Mouse (Mus musculus): ENCODE results near the gene Dars. TPM values are rescaled to one million over a fixed set of nuclear protein-coding genes. Genes with fewer than 3 reads are reported as not detected.

The Dars gene
- polyA plus RNA-seq, 1 experiment from 2014 or later: 164 TPM

DNA sequence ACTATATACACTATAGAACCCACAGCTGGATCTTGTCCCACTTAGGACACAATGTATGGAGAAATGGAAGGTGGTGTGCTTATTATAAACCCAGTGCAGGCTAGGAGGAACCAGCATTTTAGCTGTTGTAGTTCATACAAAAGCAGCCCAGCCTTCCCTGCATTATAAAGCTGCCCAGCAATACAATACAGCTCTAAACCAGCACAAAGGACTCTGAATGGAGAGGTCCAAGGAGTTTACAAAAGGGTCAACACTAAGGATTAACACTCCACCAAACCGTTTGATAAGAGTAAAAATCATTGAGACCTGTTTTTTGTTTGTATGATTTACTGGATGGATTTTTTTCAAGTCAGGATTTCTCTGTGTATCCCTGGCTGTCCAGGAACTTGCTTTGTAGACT lies 10.3 kb downstream of the Dars start:
- 13% methylated on average over 1 of the region's 1 CpGs for WGBS

DNA sequence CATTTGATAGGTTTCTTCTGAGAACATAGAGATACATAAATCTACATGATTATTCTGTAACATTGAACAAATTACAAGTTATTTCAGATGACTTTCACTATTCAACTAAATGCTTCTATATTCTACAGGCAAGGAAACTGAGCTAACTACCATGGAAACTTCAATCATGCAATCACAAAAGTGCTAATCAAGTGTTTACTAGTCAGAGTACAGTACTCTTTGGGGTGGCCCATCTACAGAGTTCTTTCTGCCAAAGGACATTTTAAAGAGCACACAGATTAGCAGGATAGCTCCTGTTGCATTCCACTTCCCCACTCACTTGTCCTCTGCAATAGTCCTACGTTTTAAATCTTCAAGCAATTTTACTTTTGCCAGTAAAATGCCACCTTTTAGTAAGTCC lies 11.5 kb downstream of the Dars start:
- Histone ChIP-seq H3K27me3 (no peaks in the 10 kb centered on the region), H3K4me3 (replicated peaks) (no peak overlapping the region), H3K4me1 (peaks cover 34% of the 10 kb centered on the region), H3K27ac (peak overlapping the region; percentile 59), H3K4me2 (0 out of 2 replicates have a peak overlapping the region, but pooled peaks have one; percentile 8), H3K9ac (no peak overlapping the region), H3K9me3 (no peaks in the 10 kb centered on the region), H3K36me3 (replicated peaks) (peaks cover 9% of the 10 kb centered on the region; the same call in 1 of the 2 replicates)
- peak; percentile 45; the same call in 1 of the 2 replicates for ATAC-seq (ENCODE audit: low FRiP score)
- 14% methylated on average over 1 of the region's 1 CpGs for WGBS

More for the DNA sequence above, 10.3 kb downstream of the Dars start:
- no peak overlapping the region for H3K4me3 ChIP-seq (replicated peaks)
- H3K9me3 ChIP-seq: no peaks in the 10 kb centered on the region
- peaks cover 10% of the 10 kb centered on the region; the same call in 1 of the 2 replicates for H3K36me3 ChIP-seq (replicated peaks)
- H3K4me2 ChIP-seq: no peak overlapping the region
- peaks cover 25% of the 10 kb centered on the region for H3K4me1 ChIP-seq
- 0 out of 2 replicates have a peak overlapping the region, but pooled peaks have one; percentile 50 for H3K27ac ChIP-seq
- no peak overlapping the region for H3K9ac ChIP-seq
- ATAC-seq (ENCODE audit: low FRiP score): no peak
- H3K27me3 ChIP-seq: no peaks in the 10 kb centered on the region

DNA sequence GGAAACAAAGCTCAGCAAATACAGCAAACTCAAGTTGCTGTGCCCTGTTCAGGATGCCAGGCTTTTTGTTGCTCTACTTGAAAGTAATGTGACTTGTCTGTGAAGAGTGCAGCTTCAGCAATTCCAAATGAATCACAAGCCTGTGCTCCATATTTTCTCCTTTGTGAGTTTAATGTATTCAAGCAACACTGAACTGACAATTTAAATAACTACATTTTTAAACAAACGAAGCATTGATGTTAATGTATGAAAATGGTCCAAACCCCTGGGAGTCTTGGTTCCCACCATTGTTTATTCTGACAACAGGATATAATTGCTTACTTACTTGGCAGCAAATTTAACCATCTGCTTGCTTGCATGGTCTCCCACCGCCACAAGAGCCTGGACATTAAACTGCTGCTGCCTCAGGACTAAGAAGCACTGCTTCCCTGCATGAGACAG lies 12.1 kb downstream of the Dars start:
- 14% methylated on average over 2 of the region's 2 CpGs for WGBS
- peak; percentile 91 for ATAC-seq (ENCODE audit: low FRiP score)

DNA sequence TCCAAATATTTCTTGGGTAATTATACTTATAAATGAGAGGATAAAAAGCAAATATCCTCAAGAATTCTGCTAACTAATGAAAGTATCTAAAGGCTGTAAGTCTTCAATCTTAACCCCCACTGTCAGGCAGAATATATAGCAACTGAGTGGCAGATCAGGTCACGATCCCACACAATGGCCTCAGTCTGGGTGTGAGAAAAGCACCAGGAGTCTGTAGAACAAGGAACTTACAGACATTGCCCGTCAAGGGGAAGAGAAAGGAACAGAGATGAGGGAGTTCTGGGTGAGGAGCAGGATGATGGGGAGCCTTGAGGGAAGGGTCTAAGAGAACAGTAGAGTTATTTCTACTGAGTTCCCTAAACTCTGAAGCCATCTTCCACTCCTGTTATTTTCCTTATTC lies 16.2 kb downstream of the Dars start:
- ATAC-seq (ENCODE audit: low FRiP score): no peak
- Histone ChIP-seq H3K36me3 (replicated peaks) (peaks cover 18% of the 10 kb centered on the region), H3K27me3 (no peaks in the 10 kb centered on the region), H3K27ac (peak overlapping the region; percentile 64), H3K9me3 (no peaks in the 10 kb centered on the region), H3K9ac (no peak overlapping the region), H3K4me1 (peaks cover 37% of the 10 kb centered on the region), H3K4me2 (no peak overlapping the region), H3K4me3 (replicated peaks) (no peak overlapping the region)
- 7% methylated on average over 2 of the region's 2 CpGs for WGBS

More for the DNA sequence above, 12.1 kb downstream of the Dars start:
- H3K4me2 ChIP-seq: no peak overlapping the region
- no peaks in the 10 kb centered on the region for H3K9me3 ChIP-seq
- H3K4me3 ChIP-seq (replicated peaks): no peak overlapping the region
- H3K36me3 ChIP-seq (replicated peaks): peaks cover 7% of the 10 kb centered on the region; the same call in 1 of the 2 replicates
- no peaks in the 10 kb centered on the region for H3K27me3 ChIP-seq
- H3K9ac ChIP-seq: no peak overlapping the region
- peaks cover 39% of the 10 kb centered on the region for H3K4me1 ChIP-seq
- H3K27ac ChIP-seq: peak overlapping the region; percentile 73

DNA sequence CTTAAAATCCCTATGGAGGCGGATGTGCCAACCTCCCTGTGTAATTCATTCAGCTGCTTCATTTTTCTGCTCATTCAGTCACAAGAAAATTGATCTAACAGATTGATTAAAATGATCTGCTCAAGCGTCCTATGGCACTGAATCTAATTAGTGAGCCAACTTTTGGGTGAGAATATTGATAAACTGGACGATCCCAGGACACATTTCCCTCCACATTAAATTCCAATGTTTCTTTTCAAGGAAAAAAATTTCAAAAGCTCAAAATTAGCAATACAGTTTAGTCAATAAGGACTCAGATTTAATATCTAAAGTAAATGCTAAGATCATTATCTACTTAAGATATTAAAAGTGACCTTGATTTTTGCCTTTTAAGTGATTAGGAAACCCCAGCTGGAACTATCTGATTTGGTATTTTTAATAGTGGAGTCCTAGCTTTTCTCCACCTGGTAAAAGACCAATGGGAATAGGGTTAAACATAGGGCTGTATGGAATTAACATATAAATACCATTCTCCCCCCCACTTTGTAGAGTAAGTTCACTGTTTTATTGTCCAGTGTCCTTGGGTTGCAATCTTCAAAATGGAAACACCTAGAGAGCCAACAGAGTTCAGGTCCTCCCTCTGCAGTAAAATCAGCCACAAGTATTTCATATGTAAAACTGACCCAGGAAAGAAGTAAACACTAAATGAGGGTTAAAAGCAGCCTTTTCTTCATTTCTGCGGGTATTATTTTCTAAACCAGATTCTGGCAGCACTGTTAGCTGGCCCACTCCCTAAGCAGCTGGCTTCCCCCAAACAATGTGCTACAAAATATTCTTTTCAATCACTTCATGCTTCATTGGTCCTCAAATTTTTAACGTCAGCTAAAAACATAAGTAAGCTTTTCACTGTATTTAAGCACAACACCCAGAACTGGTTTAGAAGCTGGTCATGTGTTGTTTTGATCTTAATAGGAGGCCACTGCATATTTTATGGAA lies 16.9 kb downstream of the Dars start:
- no peak overlapping the region for H3K4me3 ChIP-seq (replicated peaks)
- ATAC-seq (ENCODE audit: low FRiP score): no peak
- H3K4me1 ChIP-seq: peaks cover 31% of the 10 kb centered on the region
- H3K36me3 ChIP-seq (replicated peaks): peaks cover 18% of the 10 kb centered on the region
- H3K27me3 ChIP-seq: no peaks in the 10 kb centered on the region
- no peaks in the 10 kb centered on the region for H3K9me3 ChIP-seq
- 21% methylated on average over 5 of the region's 5 CpGs for WGBS
- no peak overlapping the region for H3K9ac ChIP-seq
- peak overlapping the region; percentile 66 for H3K27ac ChIP-seq
- no peak overlapping the region for H3K4me2 ChIP-seq

DNA sequence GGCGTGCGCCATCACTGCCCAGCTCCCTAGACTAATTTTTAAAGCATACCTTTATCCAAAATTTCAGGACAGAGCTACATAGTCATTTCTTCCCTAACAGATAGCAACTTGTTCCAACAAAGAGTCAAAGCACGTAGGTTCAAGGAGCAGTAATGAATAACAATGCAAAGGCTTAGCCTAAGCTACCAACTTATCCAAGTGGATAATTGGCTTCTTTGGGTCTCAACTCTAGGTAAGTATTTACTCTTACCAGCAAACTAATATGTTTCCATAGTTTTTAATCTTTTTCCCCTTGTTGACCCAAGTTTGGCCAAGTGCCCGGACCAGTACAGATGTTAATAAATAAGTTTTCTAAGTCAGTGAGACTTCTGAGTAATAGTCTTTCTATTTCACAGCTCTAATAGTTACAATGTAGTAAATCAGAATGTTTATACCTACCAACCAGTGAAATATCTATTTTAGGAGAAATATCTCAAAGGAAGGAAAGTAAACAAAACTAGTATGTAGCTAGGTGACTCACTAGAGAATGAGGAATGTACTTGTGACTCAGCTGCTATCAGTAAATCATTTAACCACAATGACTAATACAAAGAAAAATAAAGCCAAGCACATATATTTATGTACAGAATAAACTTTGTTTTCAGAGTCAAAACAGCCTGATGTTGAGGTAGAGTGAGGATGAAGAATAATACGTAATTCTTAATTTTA lies 18.3 kb downstream of the Dars start:
- H3K27ac ChIP-seq: no peak overlapping the region

DNA sequence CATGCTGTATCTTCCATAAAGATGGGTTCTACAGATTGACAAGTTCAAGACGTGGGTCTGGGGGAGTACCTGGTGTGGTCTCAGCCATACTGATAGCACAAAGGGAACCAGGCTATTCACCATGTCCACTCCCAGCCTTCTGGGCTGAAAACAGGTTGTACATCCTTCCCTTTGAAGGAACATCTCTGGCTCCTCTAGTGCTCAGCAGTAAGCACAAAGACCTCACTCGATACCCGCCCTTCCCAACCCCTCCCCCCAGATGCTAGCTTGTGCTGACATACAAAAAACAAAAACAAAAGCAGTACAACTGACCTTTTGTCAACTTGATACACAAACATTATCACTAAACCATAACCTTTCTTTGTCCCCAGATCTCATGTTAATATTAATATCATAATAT lies 22.5 kb downstream of the Dars start:
- no peaks in the 10 kb centered on the region for H3K9me3 ChIP-seq
- 93% methylated on average over 3 of the region's 3 CpGs for WGBS
- peaks cover 22% of the 10 kb centered on the region for H3K36me3 ChIP-seq (replicated peaks)
- H3K4me2 ChIP-seq: no peak overlapping the region
- ATAC-seq (ENCODE audit: low FRiP score): no peak
- H3K27me3 ChIP-seq: no peaks in the 10 kb centered on the region
- no peak overlapping the region for H3K4me3 ChIP-seq (replicated peaks)
- no peak overlapping the region for H3K9ac ChIP-seq
- peaks cover 10% of the 10 kb centered on the region for H3K4me1 ChIP-seq
- no peak overlapping the region for H3K27ac ChIP-seq

More for the DNA sequence above, 18.3 kb downstream of the Dars start:
- ATAC-seq (ENCODE audit: low FRiP score): no peak
- peaks cover 18% of the 10 kb centered on the region for H3K36me3 ChIP-seq (replicated peaks)
- WGBS: 88% methylated on average over 5 of the region's 5 CpGs
- peaks cover 25% of the 10 kb centered on the region for H3K4me1 ChIP-seq
- no peaks in the 10 kb centered on the region for H3K27me3 ChIP-seq
- H3K4me2 ChIP-seq: no peak overlapping the region
- H3K4me3 ChIP-seq (replicated peaks): no peak overlapping the region
- no peaks in the 10 kb centered on the region for H3K9me3 ChIP-seq
- H3K9ac ChIP-seq: no peak overlapping the region

DNA sequence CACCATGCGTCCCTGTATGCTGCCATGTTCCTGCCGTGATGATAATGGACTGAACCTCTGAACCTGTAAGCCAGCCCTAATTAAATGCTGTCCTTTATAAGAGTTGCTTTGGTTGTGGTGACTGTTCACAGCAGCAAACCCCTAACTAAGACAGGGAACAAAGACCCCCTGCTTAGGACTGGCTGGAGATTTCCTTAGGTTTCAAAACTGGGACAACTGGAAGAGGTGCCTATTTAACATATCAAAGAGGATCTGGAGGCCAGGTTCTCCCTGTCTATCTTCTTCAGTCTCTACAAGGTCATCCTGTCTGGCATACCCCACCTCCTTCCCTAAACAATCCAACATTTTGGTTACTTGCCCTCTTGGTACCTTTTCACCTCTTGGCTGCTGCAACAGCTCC lies 24.8 kb downstream of the Dars start:
- H3K27ac ChIP-seq: no peak overlapping the region
- H3K9me3 ChIP-seq: no peaks in the 10 kb centered on the region
- H3K36me3 ChIP-seq (replicated peaks): peaks cover 20% of the 10 kb centered on the region
- no peak overlapping the region for H3K9ac ChIP-seq
- H3K4me2 ChIP-seq: no peak overlapping the region
- no peak for ATAC-seq (ENCODE audit: low FRiP score)
- no peaks in the 10 kb centered on the region for H3K27me3 ChIP-seq
- H3K4me1 ChIP-seq: peaks cover 6% of the 10 kb centered on the region; the same call in 1 of the 2 replicates
- H3K4me3 ChIP-seq (replicated peaks): no peak overlapping the region
- WGBS: 35% methylated on average over 2 of the region's 2 CpGs

DNA sequence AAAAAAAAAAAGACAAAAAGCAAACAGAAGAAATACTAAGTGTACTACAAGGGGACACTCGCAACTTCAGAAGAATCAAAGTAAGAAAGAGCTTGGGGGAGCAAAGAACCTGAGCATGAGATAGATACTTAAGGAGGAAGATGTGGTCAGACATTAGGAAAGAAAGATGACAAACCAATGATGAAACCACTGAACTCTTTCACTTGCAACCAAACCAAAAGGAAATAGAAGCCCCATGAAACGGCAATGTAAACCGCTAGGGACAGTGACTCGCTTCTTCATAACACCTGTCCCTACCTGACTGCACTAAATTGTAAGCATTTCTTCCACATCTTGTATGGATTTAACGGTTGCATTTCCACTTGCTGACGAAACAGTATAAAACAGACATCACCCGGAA lies 30.7 kb downstream of the Dars start:
- no peak for ATAC-seq (ENCODE audit: low FRiP score)
- Histone ChIP-seq H3K36me3 (replicated peaks) (peaks cover 40% of the 10 kb centered on the region), H3K4me1 (no peaks in the 10 kb centered on the region), H3K27ac (no peak overlapping the region), H3K9me3 (no peaks in the 10 kb centered on the region), H3K4me3 (replicated peaks) (no peak overlapping the region), H3K4me2 (no peak overlapping the region), H3K27me3 (no peaks in the 10 kb centered on the region), H3K9ac (no peak overlapping the region)
- 94% methylated on average over 7 of the region's 7 CpGs for WGBS

DNA sequence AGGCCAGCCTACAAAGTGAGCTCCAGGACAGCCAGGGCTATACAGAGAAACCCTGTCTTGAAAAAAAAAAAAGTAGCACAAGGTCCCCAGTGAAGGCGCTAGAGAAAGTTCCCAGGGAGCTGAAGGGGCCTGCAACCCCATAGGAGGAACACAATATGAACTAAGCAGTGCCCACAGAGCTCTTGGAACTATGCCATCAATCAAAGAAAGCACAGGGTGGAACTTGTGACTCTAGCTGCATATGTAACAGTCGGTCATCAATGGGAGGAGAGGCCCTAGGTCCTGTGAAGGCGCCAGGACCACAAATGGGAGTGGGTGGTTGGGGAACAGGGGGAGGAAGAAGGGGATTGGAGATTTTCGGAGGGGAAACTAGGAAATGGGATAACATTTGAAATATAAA lies 40.3 kb downstream of the Dars start:
- H3K27me3 ChIP-seq: no peaks in the 10 kb centered on the region
- no peak overlapping the region for H3K4me2 ChIP-seq
- no peaks in the 10 kb centered on the region for H3K9me3 ChIP-seq
- WGBS: 88% methylated on average over 4 of the region's 4 CpGs
- no peaks in the 10 kb centered on the region for H3K4me1 ChIP-seq
- no peak overlapping the region for H3K9ac ChIP-seq
- peaks cover 19% of the 10 kb centered on the region for H3K36me3 ChIP-seq (replicated peaks)
- no peak for ATAC-seq (ENCODE audit: low FRiP score)
- H3K27ac ChIP-seq: no peak overlapping the region
- H3K4me3 ChIP-seq (replicated peaks): no peak overlapping the region

DNA sequence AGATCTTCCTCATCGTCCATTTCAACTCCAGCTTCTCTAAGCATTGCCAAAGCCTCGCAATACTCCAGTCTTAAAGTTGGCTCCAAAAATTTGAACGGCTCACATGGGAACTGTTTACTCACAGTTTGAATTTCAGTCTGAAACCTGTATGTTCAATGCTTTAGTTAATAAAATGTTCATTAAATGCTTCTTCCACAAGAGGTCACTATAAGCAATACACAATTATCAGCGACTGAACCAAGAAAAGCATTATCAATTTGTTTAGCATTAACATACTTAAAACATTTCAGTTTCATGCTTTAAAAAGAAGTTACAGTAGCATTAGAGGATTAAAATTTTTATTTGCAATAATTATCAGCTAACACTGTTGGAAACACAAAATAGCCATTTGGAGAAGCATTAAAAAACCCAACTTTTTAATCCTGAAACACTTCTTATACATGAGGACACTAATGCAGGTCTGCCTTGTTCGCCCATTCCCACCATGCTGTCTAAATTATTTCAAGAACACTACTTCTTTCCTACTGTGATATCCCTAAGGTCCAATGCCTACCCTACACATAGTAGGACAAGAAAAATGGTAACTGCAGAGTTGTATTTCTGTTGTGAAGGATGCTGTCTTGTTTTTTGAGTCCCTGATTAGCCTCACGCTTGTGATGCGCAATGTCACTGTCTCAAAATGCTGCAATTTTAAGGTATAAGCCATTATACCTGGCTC lies 44.9 kb downstream of the Dars start:
- 85% methylated on average over 7 of the region's 7 CpGs for WGBS
- no peak for ATAC-seq (ENCODE audit: low FRiP score)
- H3K27ac ChIP-seq: no peak overlapping the region
- H3K4me3 ChIP-seq (replicated peaks): no peak overlapping the region
- no peaks in the 10 kb centered on the region for H3K4me1 ChIP-seq
- H3K36me3 ChIP-seq (replicated peaks): peaks cover 10% of the 10 kb centered on the region
- no peak overlapping the region for H3K4me2 ChIP-seq
- H3K9me3 ChIP-seq: no peaks in the 10 kb centered on the region
- H3K9ac ChIP-seq: no peak overlapping the region
- no peaks in the 10 kb centered on the region for H3K27me3 ChIP-seq

All from forebrain, embryonic 12.5 days (tissue).